Mouse (Mus musculus): ENCODE measurements at regions not wholly inside any gene's neighbourhood (a gene's known extent, or its start where the extent isn't known, plus 50 kb on each side); places are given as distances from the start of the nearest gene placed in this dataset.

- H3K36me3 ChIP-seq (ENCODE audit: insufficient read depth, low read length): no peaks in the 10 kb centered on the region
- ATAC-seq: no peak
- H3K9me3 ChIP-seq (ENCODE audit: low read length): no peaks in the 10 kb centered on the region
- WGBS: 77% methylated on average over 6 of the region's 6 CpGs
- no peak for TF ChIP-seq EP300 (IDR thresholded peaks at IDR 0.05)
- TF ChIP-seq CTCF (IDR thresholded peaks at IDR 0.05): no peak
- H3K27ac ChIP-seq (ENCODE audit: low read length): no peak overlapping the region
- H3K4me1 ChIP-seq (ENCODE audit: insufficient read depth, low read depth, low read length): no peaks in the 10 kb centered on the region
- DNase-seq (ENCODE audit: low spot score): no peak
- H3K4me2 ChIP-seq (replicated peaks; ENCODE audit: low read depth, low read length): no peak overlapping the region
- no peaks in the 10 kb centered on the region for H3K27me3 ChIP-seq (replicated peaks; ENCODE audit: insufficient read depth, low read length)
- no peak overlapping the region for H3K9ac ChIP-seq (replicated peaks; ENCODE audit: low read depth)
- H3K4me3 ChIP-seq (ENCODE audit: low read depth, low read length): no peak overlapping the region
Measured at GRCm38 (mm10) chr3:104330646-104331045, 110.5 kb upstream of the Magi3 start.

DNA sequence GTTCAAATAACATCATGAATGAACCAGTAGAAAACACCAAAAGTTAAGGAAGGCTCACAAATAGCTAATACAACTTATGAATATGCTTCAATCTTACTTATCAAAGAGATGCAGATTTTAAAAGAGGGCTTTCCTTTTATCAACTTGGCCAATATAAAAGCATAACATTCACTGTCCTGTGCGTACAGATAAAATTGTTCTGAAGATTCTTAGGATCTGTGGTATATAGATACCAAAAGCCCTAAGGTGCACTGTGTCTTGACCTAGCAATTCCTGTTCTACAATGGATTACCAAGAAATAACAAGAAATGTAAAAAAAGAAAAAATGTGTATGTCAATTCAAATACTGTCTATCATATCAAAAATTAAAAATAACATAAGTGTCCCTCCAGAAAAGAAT is 107.7 kb upstream of the Magi3 start:
- ATAC-seq (no peak), DNase-seq (ENCODE audit: low spot score) (no peak)
- Histone ChIP-seq H3K4me1 (ENCODE audit: insufficient read depth, low read depth, low read length) (no peaks in the 10 kb centered on the region), H3K9ac (replicated peaks; ENCODE audit: low read depth) (no peak overlapping the region), H3K4me2 (replicated peaks; ENCODE audit: low read depth, low read length) (no peak overlapping the region), H3K4me3 (ENCODE audit: low read depth, low read length) (no peak overlapping the region), H3K36me3 (ENCODE audit: insufficient read depth, low read length) (no peaks in the 10 kb centered on the region), H3K9me3 (ENCODE audit: low read length) (no peaks in the 10 kb centered on the region), H3K27ac (ENCODE audit: low read length) (no peak overlapping the region), H3K27me3 (replicated peaks; ENCODE audit: insufficient read depth, low read length) (no peaks in the 10 kb centered on the region)
- WGBS: 98% methylated on average over 1 of the region's 1 CpGs
- TF ChIP-seq CTCF (IDR thresholded peaks at IDR 0.05): no peak

DNA sequence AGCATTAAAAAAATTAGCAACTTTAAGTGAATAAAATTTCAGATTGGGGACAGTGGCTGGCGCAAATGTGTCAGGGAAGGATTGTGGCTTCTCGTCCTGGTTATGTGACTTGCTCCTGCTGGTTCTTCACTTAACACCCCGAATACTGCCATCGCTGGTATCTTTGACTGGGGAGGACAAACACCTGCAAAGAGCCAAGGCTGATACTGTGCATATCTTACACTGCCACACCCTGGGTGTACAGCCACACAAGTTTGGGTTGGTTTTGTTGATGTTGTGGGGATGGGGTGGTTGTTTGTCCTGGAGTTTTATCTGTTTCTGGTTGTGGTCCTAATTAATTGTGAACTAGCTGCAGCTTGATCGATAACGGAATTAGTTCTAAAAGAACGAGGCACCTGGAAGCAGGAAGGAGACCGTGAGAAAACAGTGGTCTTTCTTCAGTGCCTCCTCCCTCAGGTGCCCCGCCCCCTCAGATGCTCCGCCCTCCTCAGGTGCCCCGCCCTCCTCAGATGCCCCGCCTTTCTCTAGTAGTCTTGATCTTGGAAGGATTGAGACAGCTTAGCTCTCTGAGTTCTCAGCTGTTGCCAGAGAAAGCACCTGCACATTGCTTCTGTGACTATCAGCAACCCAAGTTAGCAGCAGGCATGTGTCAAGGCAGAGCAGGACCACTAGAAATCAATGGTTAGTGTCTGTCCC is 107.0 kb upstream of the Magi3 start:
- H3K27me3 ChIP-seq (replicated peaks; ENCODE audit: insufficient read depth, low read length): no peaks in the 10 kb centered on the region
- DNase-seq (ENCODE audit: low spot score) (no peak), ATAC-seq (no peak)
- H3K9me3 ChIP-seq (ENCODE audit: low read length): no peaks in the 10 kb centered on the region
- no peak overlapping the region for H3K9ac ChIP-seq (replicated peaks; ENCODE audit: low read depth)
- H3K36me3 ChIP-seq (ENCODE audit: insufficient read depth, low read length): no peaks in the 10 kb centered on the region
- no peak overlapping the region for H3K27ac ChIP-seq (ENCODE audit: low read length)
- H3K4me3 ChIP-seq (ENCODE audit: low read depth, low read length): no peak overlapping the region
- TF ChIP-seq CTCF (IDR thresholded peaks at IDR 0.05): no peak
- no peak for TF ChIP-seq EP300 (IDR thresholded peaks at IDR 0.05)
- no peak overlapping the region for H3K4me2 ChIP-seq (replicated peaks; ENCODE audit: low read depth, low read length)
- WGBS: 78% methylated on average over 12 of the region's 12 CpGs
- no peaks in the 10 kb centered on the region for H3K4me1 ChIP-seq (ENCODE audit: insufficient read depth, low read depth, low read length)

DNA sequence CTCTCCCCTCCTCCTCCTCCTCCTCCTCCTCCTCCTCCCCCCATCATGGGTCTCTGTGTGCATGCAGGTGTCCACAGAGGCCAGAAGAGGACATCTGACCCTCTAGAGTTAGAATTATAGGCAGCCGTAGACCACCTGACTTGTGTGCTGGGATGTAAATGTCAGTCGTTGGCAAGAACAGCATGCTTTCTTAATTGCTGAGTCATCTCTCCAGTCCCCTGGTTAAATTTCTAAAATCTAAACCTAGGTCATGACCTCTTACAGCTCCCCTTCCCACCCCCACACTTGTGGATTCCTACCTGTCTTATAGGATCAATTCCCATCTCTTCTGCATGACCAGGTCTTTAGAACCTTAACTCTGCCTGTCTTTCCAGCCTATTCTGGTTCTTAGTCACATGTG is 102.4 kb upstream of the Magi3 start:
- Histone ChIP-seq H3K4me3 (ENCODE audit: low read depth, low read length) (no peak overlapping the region), H3K27me3 (replicated peaks; ENCODE audit: insufficient read depth, low read length) (no peaks in the 10 kb centered on the region), H3K4me2 (replicated peaks; ENCODE audit: low read depth, low read length) (no peak overlapping the region), H3K9ac (replicated peaks; ENCODE audit: low read depth) (no peak overlapping the region), H3K9me3 (ENCODE audit: low read length) (no peaks in the 10 kb centered on the region), H3K36me3 (ENCODE audit: insufficient read depth, low read length) (no peaks in the 10 kb centered on the region), H3K27ac (ENCODE audit: low read length) (no peak overlapping the region), H3K4me1 (ENCODE audit: insufficient read depth, low read depth, low read length) (peaks cover 15% of the 10 kb centered on the region)
- DNase-seq (ENCODE audit: low spot score): no peak
- no peak for ATAC-seq
- TF ChIP-seq EP300 (IDR thresholded peaks at IDR 0.05) (no peak), CTCF (IDR thresholded peaks at IDR 0.05) (no peak)
- WGBS: 59% methylated on average over 2 of the region's 2 CpGs

DNA sequence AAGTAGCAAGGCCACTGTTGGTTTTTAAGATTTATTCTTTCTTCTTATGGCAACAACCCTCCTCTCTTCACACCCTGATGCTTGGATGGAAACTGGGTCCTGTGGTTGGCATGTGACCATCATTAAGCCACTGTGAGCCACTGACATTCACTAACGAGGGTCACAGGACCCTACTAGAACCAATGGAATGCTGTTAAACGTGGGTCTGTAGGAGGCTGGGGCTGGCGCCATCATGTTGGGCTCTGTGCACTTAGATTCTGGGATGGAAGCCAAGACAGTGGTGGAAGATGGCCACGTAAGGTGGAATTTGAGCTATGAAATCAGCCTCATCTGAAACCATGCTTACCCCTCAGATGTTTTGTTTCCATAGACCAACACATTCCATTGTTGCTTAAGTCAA is 100.2 kb upstream of the Magi3 start:
- Histone ChIP-seq H3K4me3 (ENCODE audit: low read depth, low read length) (no peak overlapping the region), H3K4me1 (ENCODE audit: insufficient read depth, low read depth, low read length) (peaks cover 15% of the 10 kb centered on the region), H3K27me3 (replicated peaks; ENCODE audit: insufficient read depth, low read length) (no peaks in the 10 kb centered on the region), H3K4me2 (replicated peaks; ENCODE audit: low read depth, low read length) (no peak overlapping the region), H3K36me3 (ENCODE audit: insufficient read depth, low read length) (no peaks in the 10 kb centered on the region), H3K27ac (ENCODE audit: low read length) (no peak overlapping the region), H3K9ac (replicated peaks; ENCODE audit: low read depth) (no peak overlapping the region), H3K9me3 (ENCODE audit: low read length) (no peaks in the 10 kb centered on the region)
- ATAC-seq: peak; percentile 18
- DNase-seq (ENCODE audit: low spot score): peak; percentile 26
- no peak for TF ChIP-seq CTCF (IDR thresholded peaks at IDR 0.05)
- 11% methylated on average over 4 of the region's 4 CpGs for WGBS

DNA sequence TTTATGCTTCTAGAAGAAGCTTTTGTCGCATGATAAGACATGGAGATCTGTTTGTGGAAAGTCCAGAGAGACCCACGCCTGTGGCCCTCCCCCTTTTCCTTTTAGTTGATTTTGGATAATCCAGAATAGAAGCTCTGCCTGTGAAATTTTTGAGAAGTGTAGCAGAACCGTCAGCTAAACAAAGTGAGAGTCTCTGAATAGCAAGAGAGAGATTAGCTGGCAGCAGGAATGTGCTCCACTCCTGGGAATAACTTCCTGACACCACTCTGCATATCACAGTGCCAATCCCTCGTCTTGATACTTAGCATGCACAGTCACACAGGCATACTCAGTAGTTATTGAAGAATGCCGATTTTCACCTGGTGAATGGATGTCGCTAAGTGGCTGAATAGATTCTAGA is 99.2 kb upstream of the Magi3 start:
- Histone ChIP-seq H3K4me1 (ENCODE audit: insufficient read depth, low read depth, low read length) (peaks cover 15% of the 10 kb centered on the region), H3K4me2 (replicated peaks; ENCODE audit: low read depth, low read length) (peak overlapping the region; percentile 34), H3K27me3 (replicated peaks; ENCODE audit: insufficient read depth, low read length) (no peaks in the 10 kb centered on the region), H3K9me3 (ENCODE audit: low read length) (no peaks in the 10 kb centered on the region), H3K36me3 (ENCODE audit: insufficient read depth, low read length) (no peaks in the 10 kb centered on the region), H3K27ac (ENCODE audit: low read length) (peak overlapping the region; percentile 38; the same call in 1 of the 2 replicates), H3K9ac (replicated peaks; ENCODE audit: low read depth) (no peak overlapping the region), H3K4me3 (ENCODE audit: low read depth, low read length) (no peak overlapping the region)
- peak; percentile 52 for DNase-seq (ENCODE audit: low spot score)
- TF ChIP-seq CTCF (IDR thresholded peaks at IDR 0.05) (no peak), EP300 (IDR thresholded peaks at IDR 0.05) (no peak)
- peak; percentile 69 for ATAC-seq
- 23% methylated on average over 6 of the region's 6 CpGs for WGBS

GRCm38 (mm10) chr3:104318911-104319310 is 98.7 kb upstream of the Magi3 start:
- ATAC-seq (peak; percentile 86), DNase-seq (ENCODE audit: low spot score) (peak; percentile 56)
- no peaks in the 10 kb centered on the region for H3K36me3 ChIP-seq (ENCODE audit: insufficient read depth, low read length)
- peaks cover 15% of the 10 kb centered on the region for H3K4me1 ChIP-seq (ENCODE audit: insufficient read depth, low read depth, low read length)
- H3K9ac ChIP-seq (replicated peaks; ENCODE audit: low read depth): no peak overlapping the region
- no peaks in the 10 kb centered on the region for H3K27me3 ChIP-seq (replicated peaks; ENCODE audit: insufficient read depth, low read length)
- no peak overlapping the region for H3K4me3 ChIP-seq (ENCODE audit: low read depth, low read length)
- no peaks in the 10 kb centered on the region for H3K9me3 ChIP-seq (ENCODE audit: low read length)
- WGBS: 20% methylated on average over 8 of the region's 8 CpGs
- peak overlapping the region; percentile 34 for H3K4me2 ChIP-seq (replicated peaks; ENCODE audit: low read depth, low read length)
- peak overlapping the region; percentile 38; the same call in 1 of the 2 replicates for H3K27ac ChIP-seq (ENCODE audit: low read length)
- TF ChIP-seq EP300 (IDR thresholded peaks at IDR 0.05): no peak
- TF ChIP-seq CTCF (IDR thresholded peaks at IDR 0.05): no peak

Measured in lung, postnatal 0 days (tissue).